28 mouse cellular contexts compared by ENCODE assay signal in the genomic region with DNA sequence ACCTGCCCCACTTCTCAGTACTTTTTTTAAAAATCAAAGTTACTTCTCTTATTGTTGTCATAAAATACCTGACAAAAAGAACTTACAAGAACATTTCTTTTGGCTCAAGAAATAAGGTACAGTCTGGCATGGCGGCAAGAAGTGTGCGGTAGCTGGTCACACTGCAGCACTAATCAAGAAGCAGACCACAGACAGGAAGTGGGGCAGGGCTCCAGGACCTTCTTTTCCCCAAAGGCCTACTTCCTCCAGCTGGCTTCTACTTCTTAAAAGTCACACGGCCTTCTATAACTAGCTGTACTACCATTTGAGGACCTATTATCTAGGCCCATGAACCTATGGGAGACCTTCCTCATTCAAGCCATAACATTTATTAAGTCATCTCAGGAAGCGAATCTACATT. TPM values are rescaled to one million over a fixed set of nuclear protein-coding genes. Genes with fewer than 3 reads are reported as not detected.
DNase-seq lines count a peak whose midpoint lies in the region; ATAC-seq and TF ChIP-seq lines count a peak whose summit lies in the region.
"Had no signal": no experiment of that assay in that cellular context is flagged by ENCODE, and none has a peak within 500 bp of the region (broad histone marks: within the 10 kb centered on the region; RNA-seq: fewer than 3 reads in every experiment).

No protein-coding gene starts in this region.

- DNase-seq in liver, adult 2 months (ENCODE audit: extremely low read depth, low read depth, low spot score) = peak; percentile 3
- peak; percentile 12 for DNase-seq in CH12.LX (ENCODE audit: extremely low read depth)
- no peak for DNase-seq in kidney, adult 2 months
- DNase-seq in midbrain, embryonic 11.5 days (ENCODE audit: low spot score, missing footprints) = no peak
- DNase-seq: adrenal gland, adult 8-10 months; adrenal gland, postnatal 25 days; cerebellum, adult 11-12 months; cerebellum, adult 8-10 months; cerebellum, postnatal 10 days; cerebellum, postnatal 36 days; embryo, embryonic 11 days; gastrocnemius, postnatal 25 days; heart, postnatal 36 days had no signal

- no peaks in the 10 kb centered on the region for H3K36me3 ChIP-seq in liver, adult 2 months (ENCODE audit: control insufficient read depth, insufficient read depth, low read length)
- no peaks in the 10 kb centered on the region for H3K36me3 ChIP-seq in liver, embryonic 12.5 days
- H3K36me3 ChIP-seq in CH12.LX (replicated peaks in 1 of 2; ENCODE audit: control insufficient read depth in 1 of 2, insufficient read depth in 1 of 2, low read length in 1 of 2) = peaks cover 0 to 16% of the 10 kb centered on the region in 2 experiments
- H3K36me3 ChIP-seq in kidney, adult 2 months (ENCODE audit: control insufficient read depth, insufficient read depth, low read length) = no peaks in the 10 kb centered on the region
- H3K36me3 ChIP-seq in midbrain, embryonic 11.5 days (ENCODE audit: control insufficient read depth, insufficient read depth, low read length) = no peaks in the 10 kb centered on the region
- H3K36me3 ChIP-seq: embryonic facial prominence, embryonic 10.5 days; embryonic facial prominence, embryonic 13.5 days; forebrain, embryonic 12.5 days; forebrain, embryonic 15.5 days; hindbrain, embryonic 10.5 days had no signal

- dilution Hi-C loops in CH12.LX (cut with MboI; ENCODE audit: extremely low pct_ligation_motif_present, extremely low pct_unique_long_range_greater_than_20kb, low sequenced_read_pairs) = no loop called here

- H3K4me1 ChIP-seq in liver, adult 2 months (ENCODE audit: control insufficient read depth, insufficient read depth, low read length) = no peaks in the 10 kb centered on the region
- 0 out of 2 replicates have a peak, but pooled peaks cover 2% of the 10 kb centered on the region for H3K4me1 ChIP-seq in liver, embryonic 12.5 days
- peaks cover 6 to 15% of the 10 kb centered on the region in 2 experiments for H3K4me1 ChIP-seq in CH12.LX (ENCODE audit: control insufficient read depth in 1 of 2, insufficient read depth in 2 of 2)
- no peaks in the 10 kb centered on the region for H3K4me1 ChIP-seq in kidney, adult 2 months (ENCODE audit: control insufficient read depth, insufficient read depth, low read length)
- peaks cover 7% of the 10 kb centered on the region; the same call in 1 of the 2 replicates for H3K4me1 ChIP-seq in midbrain, embryonic 11.5 days (ENCODE audit: control insufficient read depth, insufficient read depth, low read length)

- H3K9ac ChIP-seq in liver, adult 2 months (ENCODE audit: low read depth, low read length) = no peak overlapping the region
- H3K9ac ChIP-seq in liver, embryonic 12.5 days = no peak overlapping the region
- H3K9ac ChIP-seq in CH12.LX (ENCODE audit: insufficient read depth, low read depth) = no peak overlapping the region
- no peak overlapping the region for H3K9ac ChIP-seq in midbrain, embryonic 11.5 days (ENCODE audit: low read length)
- H3K9ac ChIP-seq: embryonic facial prominence, embryonic 13.5 days; forebrain, embryonic 12.5 days; forebrain, embryonic 15.5 days; hindbrain, embryonic 13.5 days had no signal

- no peaks in the 10 kb centered on the region for H3K9me3 ChIP-seq in liver, embryonic 12.5 days (replicated peaks)
- H3K9me3 ChIP-seq in CH12.LX (replicated peaks; ENCODE audit: low read length) = no peaks in the 10 kb centered on the region
- no peaks in the 10 kb centered on the region for H3K9me3 ChIP-seq in midbrain, embryonic 11.5 days (ENCODE audit: control insufficient read depth, low read length)
- H3K9me3 ChIP-seq: embryonic facial prominence, embryonic 10.5 days; embryonic facial prominence, embryonic 13.5 days; forebrain, embryonic 12.5 days; forebrain, embryonic 15.5 days; hindbrain, embryonic 10.5 days; hindbrain, embryonic 13.5 days had no signal

- ATAC-seq in liver, embryonic 12.5 days = no peak
- ATAC-seq in megakaryocyte, adult 5-6 weeks (ENCODE audit: poor library complexity, severe bottlenecking) = peak; percentile 53
- ATAC-seq in midbrain, embryonic 11.5 days (ENCODE audit: low FRiP score) = no peak
- ATAC-seq: activated CD4-positive, CD25-positive, alpha-beta regulatory T cell, adult 4 months; CD4-positive, CD25-positive, alpha-beta regulatory T cell, adult 4 months; forebrain, embryonic 15.5 days; hindbrain, embryonic 16.5 days; inflammation-experienced regulatory T-cells, adult 6 months had no signal

- no peak for TF ChIP-seq RAD21 in CH12.LX (IDR thresholded peaks at IDR 0.05; ENCODE audit: low read depth, low read length)

- H3K27ac ChIP-seq in liver, adult 2 months (replicated peaks; ENCODE audit: insufficient read depth, low read depth, low read length) = no peak overlapping the region
- H3K27ac ChIP-seq in liver, embryonic 12.5 days = no peak overlapping the region
- no peak overlapping the region for H3K27ac ChIP-seq in CH12.LX (ENCODE audit: insufficient read depth, low read depth)
- no peak overlapping the region for H3K27ac ChIP-seq in kidney, adult 2 months (ENCODE audit: insufficient read depth, low read depth, low read length)
- H3K27ac ChIP-seq in midbrain, embryonic 11.5 days (ENCODE audit: low read depth, low read length) = no peak overlapping the region
- H3K27ac ChIP-seq: embryonic facial prominence, embryonic 10.5 days; embryonic facial prominence, embryonic 13.5 days; forebrain, embryonic 12.5 days; forebrain, embryonic 15.5 days; hindbrain, embryonic 10.5 days; hindbrain, embryonic 13.5 days had no signal

- in situ Hi-C loops in CH12.LX (cut with MboI; ENCODE audit: low pct_ligation_motif_present, low pct_unique_long_range_greater_than_20kb, low sequenced_read_pairs) = no loop called here

- H3K27me3 ChIP-seq in liver, adult 2 months (ENCODE audit: control insufficient read depth, insufficient read depth, low read length) = no peaks in the 10 kb centered on the region
- H3K27me3 ChIP-seq in liver, embryonic 12.5 days (replicated peaks) = peaks cover 21% of the 10 kb centered on the region
- no peaks in the 10 kb centered on the region for H3K27me3 ChIP-seq in CH12.LX (replicated peaks)
- H3K27me3 ChIP-seq in kidney, adult 2 months (replicated peaks; ENCODE audit: control insufficient read depth, insufficient read depth, low read length) = peaks cover 3% of the 10 kb centered on the region
- peaks cover 5% of the 10 kb centered on the region; the same call in 1 of the 2 replicates for H3K27me3 ChIP-seq in midbrain, embryonic 11.5 days (ENCODE audit: control insufficient read depth, insufficient read depth, low read length)
- H3K27me3 ChIP-seq: forebrain, embryonic 15.5 days; hindbrain, embryonic 13.5 days had no signal

- no peak for TF ChIP-seq CTCF in liver, adult 2 months (IDR thresholded peaks at IDR 0.05; ENCODE audit: low read depth, low read length)
- TF ChIP-seq CTCF in CH12.LX (conservative IDR thresholded peaks at IDR 0.05 in 1 of 2, IDR thresholded peaks at IDR 0.05 in 1 of 2; ENCODE audit: low read depth in 2 of 2, low read length in 2 of 2) = no peak
- TF ChIP-seq CTCF in kidney, adult 2 months (conservative IDR thresholded peaks at IDR 0.05; ENCODE audit: insufficient read depth, insufficient read length, low read depth, low read length) = no peak

- no peak for TF ChIP-seq POLR2A in liver, adult 2 months (IDR thresholded peaks at IDR 0.05; ENCODE audit: extremely low read depth, insufficient read depth, low read length)
- no peak for TF ChIP-seq POLR2A in CH12.LX (IDR thresholded peaks at IDR 0.05; ENCODE audit: low read depth, low read length)
- TF ChIP-seq POLR2A in kidney, adult 2 months (IDR thresholded peaks at IDR 0.05; ENCODE audit: low read depth, low read length) = no peak

- no peak overlapping the region for H3K4me3 ChIP-seq in liver, adult 2 months (ENCODE audit: insufficient read depth, low read depth, low read length)
- no peak overlapping the region for H3K4me3 ChIP-seq in liver, embryonic 12.5 days
- no peak overlapping the region for H3K4me3 ChIP-seq in CH12.LX (replicated peaks in 1 of 3; ENCODE audit: low read depth in 2 of 3, low read length in 2 of 3, poor library complexity in 1 of 3)
- H3K4me3 ChIP-seq in kidney, adult 2 months (ENCODE audit: insufficient read depth, low read depth, low read length) = no peak overlapping the region
- H3K4me3 ChIP-seq in midbrain, embryonic 11.5 days (ENCODE audit: low read depth, low read length) = no peak overlapping the region
- H3K4me3 ChIP-seq: embryonic facial prominence, embryonic 10.5 days; embryonic facial prominence, embryonic 13.5 days; erythroblast, embryonic 14.5 days; forebrain, embryonic 12.5 days; forebrain, embryonic 15.5 days; hindbrain, embryonic 10.5 days; hindbrain, embryonic 13.5 days had no signal

- no peak overlapping the region for H3K4me2 ChIP-seq in liver, embryonic 12.5 days
- H3K4me2 ChIP-seq in CH12.LX (ENCODE audit: insufficient read depth, low read depth, poor library complexity, severe bottlenecking) = no peak overlapping the region
- H3K4me2 ChIP-seq in midbrain, embryonic 11.5 days = no peak overlapping the region
- H3K4me2 ChIP-seq: embryonic facial prominence, embryonic 13.5 days; forebrain, embryonic 12.5 days; forebrain, embryonic 15.5 days; heart, embryonic 11.5 days; hindbrain, embryonic 13.5 days had no signal

- 83% methylated on average over 4 of the region's 4 CpGs for WGBS in liver, adult 2 months
- 38% methylated on average over 4 of the region's 4 CpGs for whole genome bisulfite sequencing in liver, embryonic 12.5 days (ENCODE audit: insufficient replicate concordance)
- 86% methylated on average over 4 of the region's 4 CpGs for WGBS in kidney, adult 2 months
- WGBS in midbrain, embryonic 11.5 days = 91% methylated on average over 4 of the region's 4 CpGs

- no peaks in the 10 kb centered on the region for H3K79me2 ChIP-seq in liver, adult 2 months (ENCODE audit: control insufficient read depth, insufficient read depth, low read length)
- H3K79me2 ChIP-seq in CH12.LX (replicated peaks; ENCODE audit: control insufficient read depth, extremely low read depth, insufficient read depth, poor library complexity, severe bottlenecking) = no peaks in the 10 kb centered on the region

- TF ChIP-seq EP300 in CH12.LX (IDR thresholded peaks at IDR 0.05; ENCODE audit: low read length) = no peak

TF ChIP-seq in CH12.LX, 34 proteins besides CTCF, POLR2A, EP300 and RAD21 (continues in another document):
- TF ChIP-seq MAZ (IDR thresholded peaks at IDR 0.05; ENCODE audit: low read depth, low read length) (no peak), GABPA (IDR thresholded peaks at IDR 0.05; ENCODE audit: insufficient replicate concordance, low read depth, low read length) (no peak), UBTF (IDR thresholded peaks at IDR 0.05; ENCODE audit: low read depth, low read length) (no peak)

RNA-seq across cellular contexts. Expression of a gene that starts 4.4 kb away (rescaled TPM):
- 0.74 and 1.6 TPM in 2 replicates for total RNA-seq in liver, adult 2 months (2014; rRNA removed)
- polyA plus RNA-seq in liver, adult 2 months (2012; rRNA removed) = 0.29 and 0.48 TPM in 2 replicates
- 1.3 and 1.4 TPM in 2 replicates for polyA plus RNA-seq in liver, embryonic 12.5 days (2016; fragmentation: Nextera tagmentation; extraction: Ambion mirVana)
- total RNA-seq in CH12.LX (2012; rRNA removed) = 0.29 and 0.42 TPM in 2 replicates
- 0.75 and 1.3 TPM in 2 replicates for total RNA-seq in CH12.LX (2014; rRNA removed)
- 1.0 and 1.7 TPM in 2 replicates for polyA plus RNA-seq in CH12.LX (2012; ENCODE audit: insufficient read length, low read depth)
- 4.3 and 4.6 TPM in 2 replicates for total RNA-seq in megakaryocyte, adult 5-6 weeks (2015)
- 2.2 and 2.6 TPM in 2 replicates for total RNA-seq in megakaryocyte, adult 5-6 weeks (2017)
- polyA plus RNA-seq in kidney, adult 2 months (2012; rRNA removed) = 0.68 and 0.84 TPM in 2 replicates
- 7.1 and 10.1 TPM in 2 replicates for polyA plus RNA-seq in midbrain, embryonic 11.5 days (2014; fragmentation: Nextera tagmentation; extraction: Ambion mirVana)
- polyA plus RNA-seq: C2C12; erythroblast, embryonic 14.5 days had no signal

Comparison
In these comparisons a context has a peak if more than half of its experiments do, and no peak if none do; other contexts are left out.
1. DNase-seq: peak in liver, adult 2 months (single experiment) and CH12.LX (single experiment); none in kidney, adult 2 months (single experiment) and midbrain, embryonic 11.5 days (single experiment).